Mouse (Mus musculus) C2C12 (cell line): ENCODE results near the gene Slc43a3.

Source experiments
- CEBPB ChIP-seq: IDR thresholded peaks from one replicate; pipeline ENCODE4 v1.6.1; 2011; ENCODE audit warnings: low read depth, mild to moderate bottlenecking, control low read depth, moderate library complexity
- CTCF ChIP-seq: IDR thresholded peaks from one replicate; pipeline ENCODE4 v1.5.1; 2011; ENCODE audit not compliant: control insufficient read depth, insufficient read depth, insufficient read length
- MYOD1 ChIP-seq: IDR thresholded peaks from one replicate; pipeline ENCODE4 v1.6.1; 2011; ENCODE audit warnings: low read depth; ENCODE audit not compliant: control insufficient read depth, insufficient read length
- MYOG ChIP-seq: IDR thresholded peaks from one replicate; pipeline ENCODE4 v1.6.1; 2011; ENCODE audit not compliant: control insufficient read depth, insufficient read length; ENCODE audit errors: extremely low read depth
- USF1 ChIP-seq: IDR thresholded peaks from one replicate; pipeline ENCODE4 v1.6.1; 2011; ENCODE audit warnings: low read depth, mild to moderate bottlenecking, control low read depth, moderate library complexity

DNA sequence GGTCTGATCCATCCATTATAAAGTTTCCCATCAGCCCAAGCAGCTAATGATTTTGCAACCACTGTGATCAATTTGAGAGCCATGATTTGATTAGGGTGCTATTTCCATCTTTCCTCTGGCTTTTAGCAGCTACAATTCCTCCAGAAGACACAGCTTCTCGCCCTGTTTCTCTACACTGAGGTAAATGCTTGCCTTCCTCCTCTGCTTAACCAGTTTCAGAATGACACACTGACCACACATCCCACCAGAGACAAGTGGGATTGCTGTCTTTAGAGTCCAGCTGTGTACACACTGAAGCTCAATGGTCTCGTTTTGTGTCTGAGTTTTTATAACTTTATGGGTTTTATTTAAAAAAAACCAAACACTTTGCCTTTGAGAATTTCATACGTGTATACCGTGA lies 16.3 kb downstream of the Slc43a3 start:
- TF ChIP-seq CTCF (no peak), MYOD1 (no peak), CEBPB (no peak), USF1 (no peak), MYOG (no peak)
